Mouse (Mus musculus) telencephalon, adult 2 months (tissue): ENCODE data around the gene Slamf8.

Source experiments
- DNase-seq: peaks from one replicate; pipeline ENCODE4 v3.0.0-alpha.2; 2011; ENCODE audit warnings: low read depth, low spot score

Slamf8 gene

GRCm38 (mm10) chr1:172532551-172532950 is 57.8 kb downstream of the Slamf8 start:
- DNase-seq, result no peak
